Mouse (Mus musculus): ENCODE measurements around the gene Spocd1.

Gene Spocd1

DNA sequence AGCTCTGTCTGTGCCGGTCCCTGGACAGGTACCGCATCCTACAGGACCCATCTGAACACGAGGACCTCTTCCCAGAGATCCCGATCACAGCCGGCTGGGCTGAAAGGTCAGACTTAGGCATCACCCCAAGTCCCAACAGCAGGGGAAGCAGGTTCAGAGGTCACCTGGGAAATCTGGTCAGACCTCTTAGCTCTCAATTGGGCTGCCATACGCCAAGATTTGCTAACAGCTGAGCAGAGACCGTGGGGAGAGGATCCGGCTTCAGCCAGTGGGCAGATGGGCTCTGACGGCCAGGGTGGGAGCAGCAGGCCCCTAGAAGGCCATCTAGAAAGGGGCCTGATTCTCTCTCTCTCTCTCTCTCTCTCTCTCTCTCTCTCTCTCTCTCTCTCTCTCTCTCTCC, 45.2 kb downstream of the Spocd1 start:
- no peak for DNase-seq (ENCODE audit: low spot score in 2 of 2)

DNA sequence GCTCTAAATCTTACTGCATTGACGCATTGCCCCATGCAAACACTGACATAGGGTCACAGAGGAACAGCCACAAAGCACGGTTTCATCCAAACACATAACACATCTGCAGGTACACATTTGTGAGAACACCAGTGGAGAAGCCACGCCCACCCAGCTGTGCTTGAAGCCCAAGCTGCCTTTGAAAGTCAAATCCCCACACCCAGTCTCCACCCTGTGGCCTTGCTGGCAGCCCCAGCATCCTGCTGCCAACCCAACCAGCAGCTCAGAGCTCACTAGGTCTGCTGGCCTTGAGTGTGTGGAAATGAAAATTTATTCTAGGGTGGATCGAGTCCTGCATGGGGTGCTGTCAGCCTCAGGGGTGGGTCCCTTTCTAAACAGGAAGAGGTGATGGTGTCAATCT, 48.2 kb downstream of the Spocd1 start:
- DNase-seq (ENCODE audit: low spot score in 2 of 2): no peak

DNA sequence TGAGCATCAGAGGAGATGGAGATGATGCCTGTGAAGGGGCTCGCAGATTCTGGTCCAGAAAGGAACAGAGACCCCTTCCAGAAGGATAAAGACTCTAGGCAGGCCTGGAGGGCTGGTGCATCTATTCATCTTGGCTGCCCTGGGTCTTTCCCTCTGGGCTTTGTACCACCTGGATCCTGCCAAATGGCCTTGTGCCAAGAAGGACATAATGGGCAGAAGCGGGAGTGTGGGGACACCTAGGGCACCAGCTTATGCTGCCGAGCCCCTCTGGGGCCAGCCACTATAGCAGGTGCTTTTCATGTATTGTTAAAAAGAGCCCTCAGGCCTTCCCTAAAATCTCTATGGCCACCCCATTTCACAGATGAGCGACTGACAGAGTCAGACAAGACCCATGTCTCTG, 49.2 kb downstream of the Spocd1 start:
- DNase-seq (ENCODE audit: low spot score in 2 of 2): no peak

DNA sequence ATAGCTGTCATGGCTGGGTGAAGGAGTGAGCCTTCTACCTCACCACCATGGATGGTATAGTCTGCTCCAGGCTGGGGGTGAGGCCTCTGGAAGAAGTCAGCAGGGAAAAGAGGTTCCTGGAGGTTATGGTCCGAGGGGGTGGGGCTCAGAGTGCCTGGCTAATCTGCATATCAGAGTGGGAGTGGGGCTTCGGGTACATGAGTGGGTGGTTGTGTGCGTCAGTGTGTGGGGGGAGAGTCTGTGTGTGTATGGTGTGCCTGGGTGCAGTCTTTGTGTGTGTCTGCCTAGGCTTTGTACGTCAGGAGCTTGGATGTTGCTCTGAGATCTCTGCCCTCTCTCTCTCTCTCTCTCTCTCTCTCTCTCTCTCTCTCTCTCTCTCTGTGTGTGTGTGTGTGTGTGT, 49.9 kb downstream of the Spocd1 start:
- DNase-seq (ENCODE audit: low spot score in 2 of 2): no peak

DNA sequence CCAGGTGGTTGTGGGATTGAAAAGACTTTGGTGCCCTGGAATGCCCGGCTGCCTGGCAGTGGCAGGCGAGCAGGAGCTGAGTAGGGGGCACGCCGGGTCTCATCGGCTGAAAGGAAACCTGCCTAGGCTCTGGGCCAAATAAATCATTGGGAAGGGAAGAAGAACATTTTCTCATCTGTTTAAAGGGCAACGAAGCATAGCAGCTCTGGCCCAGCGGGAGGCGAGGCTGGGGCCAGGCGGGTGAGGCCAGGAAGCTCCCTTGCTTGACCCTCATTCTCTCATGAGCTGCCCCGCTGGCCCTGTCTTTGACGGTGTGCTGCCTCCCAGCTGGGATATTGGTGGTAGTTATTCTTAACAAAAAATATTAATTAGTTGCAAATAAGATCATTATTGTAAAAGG, 52.6 kb downstream of the Spocd1 start:
- no peak for DNase-seq (ENCODE audit: low spot score in 2 of 2)

DNA sequence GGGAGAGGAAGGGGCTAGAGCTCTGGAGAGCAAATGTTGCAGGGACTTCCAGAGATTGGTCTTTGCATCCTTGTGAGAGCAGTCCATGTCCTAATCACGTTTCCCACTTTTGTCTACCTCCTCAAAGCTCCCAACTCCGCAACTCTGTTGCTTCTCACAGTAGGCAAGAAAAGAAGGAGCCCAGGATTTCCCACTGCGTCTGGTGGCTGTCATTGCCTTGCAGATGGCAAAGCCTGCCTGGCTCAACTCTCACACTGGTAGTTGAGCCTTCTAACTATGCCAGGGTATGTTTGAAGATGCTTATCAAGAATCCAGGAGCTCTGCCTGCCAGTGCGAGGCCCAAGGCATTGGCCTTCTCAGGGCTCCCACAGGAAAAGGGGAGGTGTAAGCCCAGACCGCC, 54.0 kb downstream of the Spocd1 start:
- no peak for DNase-seq (ENCODE audit: low spot score in 2 of 2)

DNA sequence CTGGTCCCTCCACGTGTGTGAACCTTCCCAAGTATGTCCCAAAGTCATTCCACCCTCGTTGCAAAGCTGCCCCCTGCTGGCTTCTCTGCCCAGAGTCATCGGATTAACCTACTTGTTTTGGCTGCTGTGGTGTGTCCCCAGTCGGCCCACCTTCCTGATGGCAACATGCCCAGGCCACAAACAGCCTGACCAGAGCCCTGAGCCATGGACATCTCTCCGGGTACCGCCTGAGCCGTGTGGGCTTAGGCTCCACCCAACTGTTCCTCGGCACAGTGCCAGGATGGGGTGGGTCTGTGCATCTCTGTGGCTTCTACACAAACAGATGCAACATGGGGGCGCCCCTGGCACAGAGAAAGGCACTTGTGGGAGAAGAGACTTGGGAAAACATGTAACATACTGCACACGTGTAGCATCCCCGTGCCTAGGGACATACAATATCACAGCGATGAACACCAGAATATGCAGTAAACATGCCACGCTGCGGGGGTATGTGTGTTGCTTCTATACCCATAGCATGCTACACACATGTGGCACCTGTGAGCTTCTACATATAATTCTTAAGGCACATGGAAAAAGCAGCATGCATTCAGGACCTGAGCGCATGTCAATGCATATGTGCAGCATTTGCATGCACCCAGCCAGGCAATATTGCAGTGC, 54.8 kb downstream of the Spocd1 start:
- peak; percentile 39 to 57 for DNase-seq (ENCODE audit: low spot score in 2 of 2)

DNA sequence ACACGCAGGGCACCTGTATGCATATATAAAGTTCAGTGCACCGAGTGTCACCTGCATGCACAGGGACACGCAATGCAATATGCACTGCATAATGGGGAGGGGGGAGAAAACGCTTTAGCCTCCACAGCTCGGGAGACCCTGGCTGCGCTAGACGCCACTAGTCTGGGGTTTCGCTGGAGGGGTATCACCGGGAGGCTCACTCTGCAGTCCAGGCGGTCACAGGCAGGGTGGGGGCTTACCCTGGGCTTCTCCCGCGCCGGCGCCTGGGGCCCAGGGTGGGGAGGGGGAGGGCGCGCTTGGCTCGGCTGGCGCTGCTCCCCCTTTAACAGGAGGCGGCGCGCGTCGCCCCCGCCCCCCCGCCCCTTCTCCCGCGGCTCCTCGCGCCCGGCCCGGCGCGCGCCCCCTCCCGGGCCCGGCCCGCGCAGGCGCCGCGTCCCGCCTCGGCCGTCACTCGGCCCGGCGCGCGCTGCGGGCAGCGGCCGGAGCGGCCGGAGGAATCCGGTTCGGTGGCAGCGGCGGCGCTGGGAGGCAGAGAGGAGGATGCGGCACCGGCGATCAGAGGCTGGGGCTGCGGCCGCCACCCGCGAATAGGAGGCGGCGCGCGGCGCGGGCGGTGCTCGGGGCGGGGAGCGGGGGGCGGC, 55.5 kb downstream of the Spocd1 start, which contains the start of gene Adgrb2:
TSS of gene Adgrb2 (plus strand) at position 450 of the 641 bp plus-strand sequence.
- no peak for DNase-seq (ENCODE audit: low spot score in 2 of 2)

DNA sequence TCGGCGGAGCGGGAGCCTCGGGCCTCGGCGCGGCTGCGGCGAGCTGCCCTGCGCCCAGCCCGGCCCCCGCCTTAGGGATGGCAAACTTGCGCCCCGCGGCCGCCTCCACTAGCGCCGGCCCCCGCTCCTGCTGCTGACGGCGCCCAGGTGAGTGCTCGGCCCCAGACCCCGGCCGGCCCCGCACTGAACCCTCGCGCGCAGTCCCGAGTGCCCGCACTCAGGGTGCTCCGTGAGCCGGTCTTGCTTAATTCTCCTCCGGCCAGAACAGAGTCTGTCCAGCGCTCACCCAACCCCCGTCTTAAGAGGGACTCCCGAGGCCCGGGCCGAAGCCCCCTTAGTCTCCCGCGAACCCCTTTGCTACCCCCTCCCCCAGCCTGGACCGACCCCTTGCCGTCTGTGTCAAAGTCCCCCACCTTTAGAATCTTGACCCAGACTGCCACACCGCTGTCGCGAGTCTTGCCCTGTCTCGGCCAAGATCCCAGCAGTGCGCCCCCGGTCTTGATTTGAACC, 56.2 kb downstream of the Spocd1 start:
- DNase-seq (ENCODE audit: low spot score in 2 of 2): peak in 1 of 2 experiments; percentile 30

DNA sequence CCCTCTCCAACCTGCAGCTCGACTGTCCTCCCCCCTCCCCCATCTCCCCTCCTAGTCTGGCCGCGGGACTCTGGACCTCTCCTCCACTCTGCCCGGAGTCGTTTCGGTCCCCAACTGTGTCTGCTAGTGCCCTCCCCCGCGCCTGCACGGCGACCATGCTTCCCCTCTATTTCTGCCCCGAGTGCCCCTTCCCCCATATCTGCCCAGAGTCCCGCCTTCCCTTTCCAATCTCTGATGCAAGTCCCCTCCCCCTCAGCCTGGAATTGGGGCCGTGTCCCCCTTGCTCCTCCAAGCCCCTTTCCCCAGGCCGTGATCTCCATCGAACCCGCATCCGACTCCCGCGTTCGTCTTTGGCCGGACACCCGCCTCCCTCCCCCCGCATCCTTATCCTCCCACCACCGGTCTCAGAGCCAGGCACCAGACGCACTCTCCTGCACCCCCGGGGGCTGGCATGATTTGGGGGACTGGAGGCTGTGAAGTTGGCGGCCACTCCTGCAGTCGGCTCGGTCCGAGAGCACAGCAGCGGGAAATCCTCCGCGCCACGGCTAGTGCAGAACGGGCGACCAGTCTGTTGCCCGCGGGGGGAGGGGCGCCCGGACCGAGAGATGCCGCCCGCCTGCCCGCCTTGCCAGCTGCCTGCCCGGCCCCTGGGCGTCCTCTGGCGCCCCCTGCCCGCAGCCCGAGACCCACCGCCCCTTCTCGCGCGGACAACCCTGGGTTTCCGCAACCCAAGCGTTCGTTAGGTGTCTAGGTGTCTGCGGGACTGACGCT, 56.8 kb downstream of the Spocd1 start:
- DNase-seq (ENCODE audit: low spot score in 2 of 2): peak; percentile 23 to 33

DNA sequence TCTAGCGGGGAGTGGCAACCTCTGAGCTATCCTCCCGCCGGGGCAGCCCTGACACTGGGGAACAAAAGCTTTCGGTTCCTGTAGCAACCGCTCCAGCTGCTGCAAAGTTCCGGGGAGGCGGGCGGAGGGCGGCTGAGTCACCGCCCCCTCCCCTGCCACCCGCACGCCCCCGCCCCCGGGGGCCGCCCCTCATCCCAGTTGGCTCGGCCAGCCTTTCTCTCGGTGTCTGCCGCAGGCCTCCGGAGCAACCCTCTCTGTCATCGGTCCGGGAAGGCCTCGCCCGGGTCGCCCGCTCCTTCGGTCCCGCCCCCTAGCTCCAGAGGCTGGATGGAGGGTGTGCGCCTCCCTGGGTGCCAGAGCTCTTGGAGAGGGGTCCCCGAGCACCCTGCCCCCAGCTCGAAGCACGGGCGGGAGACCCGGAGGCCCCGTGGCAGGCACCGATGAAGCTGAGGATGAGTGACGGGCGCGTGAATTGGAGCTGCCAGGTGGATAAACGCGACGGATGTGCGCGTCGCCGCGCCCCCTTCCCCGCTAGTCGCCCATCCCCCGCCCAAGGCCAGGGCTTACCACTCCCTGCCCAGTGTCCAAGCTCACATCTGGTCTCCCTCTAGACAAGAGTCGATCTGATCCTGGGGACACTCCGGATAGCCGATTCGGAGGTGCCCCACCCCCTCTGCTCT, 58.9 kb downstream of the Spocd1 start:
- peak; percentile 27 to 30 for DNase-seq (ENCODE audit: low spot score in 2 of 2)

DNA sequence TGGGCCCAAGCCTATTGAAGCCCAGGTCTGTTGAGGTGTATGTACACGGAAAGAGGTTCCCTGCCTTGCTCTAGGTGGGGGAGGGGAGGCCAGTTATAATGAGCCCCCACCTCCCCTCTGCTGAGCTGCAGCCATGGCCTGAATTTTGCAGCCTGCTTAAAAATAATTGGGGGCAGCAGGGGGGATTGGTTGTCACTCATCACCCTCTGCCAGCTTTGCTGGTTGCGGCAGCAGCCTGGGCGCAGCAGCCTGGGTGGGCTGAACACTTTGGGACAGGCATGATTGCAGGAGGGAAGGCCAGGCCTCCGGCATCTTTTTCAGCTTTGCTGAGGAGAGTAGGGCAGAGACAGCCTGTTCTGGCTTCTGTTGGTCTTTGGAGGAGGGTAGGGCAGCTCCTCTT, 60.9 kb downstream of the Spocd1 start:
- no peak for DNase-seq (ENCODE audit: low spot score in 2 of 2)

DNA sequence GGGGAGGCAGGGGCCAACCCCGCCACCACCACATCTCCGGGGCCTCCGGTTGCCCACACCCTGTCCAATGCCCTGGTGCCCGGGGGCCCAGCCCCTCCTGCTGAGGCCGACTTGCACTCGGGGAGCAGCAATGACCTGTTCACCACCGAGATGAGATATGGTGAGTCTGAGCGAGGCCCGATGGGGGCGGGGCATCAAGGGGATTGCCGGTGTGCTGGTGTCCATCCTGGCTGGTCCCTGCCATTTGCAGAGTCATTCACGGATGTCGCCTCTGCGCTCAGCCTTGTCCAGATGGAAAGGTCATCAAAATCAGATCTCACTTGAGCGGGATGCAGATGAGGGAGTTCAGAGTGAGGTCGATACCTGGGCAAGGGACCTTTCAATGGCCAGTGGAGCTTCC, 63.7 kb downstream of the Spocd1 start:
- DNase-seq (ENCODE audit: low spot score in 2 of 2): no peak

DNA sequence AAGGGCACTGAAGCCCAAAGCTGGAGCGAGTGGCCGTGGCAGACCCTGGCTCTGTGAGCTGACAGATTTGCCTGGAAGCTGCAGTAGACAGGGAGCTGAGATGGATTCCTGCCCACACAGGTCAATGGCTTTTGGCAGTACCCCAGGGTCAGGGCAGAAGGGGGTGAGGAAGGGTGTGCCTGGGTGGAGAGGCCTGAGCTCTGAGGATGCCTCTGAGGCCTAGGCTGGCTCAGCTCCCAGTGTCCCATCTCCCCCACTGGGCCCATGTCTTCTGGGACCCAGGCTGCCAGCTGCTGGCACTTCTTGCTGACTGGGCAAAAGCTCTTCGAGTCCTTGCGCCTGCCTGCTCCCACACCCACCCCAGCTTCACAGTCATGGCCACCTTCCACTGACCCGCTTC, 64.2 kb downstream of the Spocd1 start:
- no peak for DNase-seq (ENCODE audit: low spot score in 2 of 2)

DNA sequence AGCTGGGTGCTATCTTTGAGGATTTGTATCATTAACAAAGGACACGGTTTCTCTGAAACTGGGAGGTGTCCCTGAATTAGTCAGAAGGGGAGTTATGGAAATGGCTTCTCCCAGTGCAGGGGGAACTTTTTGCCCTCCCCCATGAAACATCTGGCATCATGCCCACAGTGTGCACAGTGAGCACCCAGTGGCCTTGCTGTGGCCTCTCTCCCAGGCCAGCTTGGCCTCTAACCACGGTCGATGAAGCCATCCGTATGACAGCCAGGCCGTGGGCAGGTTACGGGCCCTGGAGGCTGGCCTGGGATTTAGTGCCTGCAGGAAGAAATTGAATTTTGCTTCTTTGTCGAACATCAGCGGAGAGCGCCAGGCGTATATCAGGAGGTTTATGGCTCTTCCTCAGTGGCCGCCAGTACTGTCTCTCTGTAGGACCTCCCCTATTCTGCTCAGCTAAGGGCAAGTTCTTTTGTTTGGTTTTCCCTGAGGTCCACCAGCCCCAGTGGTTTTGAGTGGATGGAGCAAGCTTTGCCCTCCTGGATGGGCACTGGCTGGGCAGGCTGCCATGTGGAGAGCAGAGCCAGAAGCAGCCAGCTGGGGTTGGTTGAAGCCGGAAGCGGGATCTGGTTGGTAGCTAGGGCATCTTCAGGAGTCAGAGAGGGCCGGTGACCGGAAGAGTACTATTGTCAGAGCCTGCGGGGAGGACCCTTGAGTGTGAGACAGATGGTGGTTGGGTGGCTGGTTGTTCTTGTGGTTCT, 65.1 kb downstream of the Spocd1 start:
- DNase-seq (ENCODE audit: low spot score in 2 of 2): no peak

DNA sequence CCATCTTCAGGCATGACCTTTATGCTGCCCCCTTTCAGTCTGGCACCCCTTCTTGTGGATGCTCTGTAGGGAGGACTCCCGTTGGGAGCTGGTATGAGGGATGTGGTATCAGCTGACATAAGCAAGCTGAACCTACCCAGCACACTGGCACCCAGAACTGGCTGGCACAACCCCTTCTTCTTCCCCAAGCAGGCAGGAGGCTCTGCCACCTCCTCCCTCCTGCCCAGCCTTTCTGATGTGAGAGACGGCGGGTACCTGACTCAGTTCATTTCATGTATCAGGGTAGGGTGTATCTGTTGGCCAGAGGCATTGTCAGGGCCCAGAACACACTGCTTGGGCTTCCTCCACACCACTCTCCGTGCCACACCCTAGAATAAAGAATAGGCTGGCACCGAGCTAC, 65.7 kb downstream of the Spocd1 start:
- DNase-seq (ENCODE audit: low spot score in 2 of 2): no peak

DNA sequence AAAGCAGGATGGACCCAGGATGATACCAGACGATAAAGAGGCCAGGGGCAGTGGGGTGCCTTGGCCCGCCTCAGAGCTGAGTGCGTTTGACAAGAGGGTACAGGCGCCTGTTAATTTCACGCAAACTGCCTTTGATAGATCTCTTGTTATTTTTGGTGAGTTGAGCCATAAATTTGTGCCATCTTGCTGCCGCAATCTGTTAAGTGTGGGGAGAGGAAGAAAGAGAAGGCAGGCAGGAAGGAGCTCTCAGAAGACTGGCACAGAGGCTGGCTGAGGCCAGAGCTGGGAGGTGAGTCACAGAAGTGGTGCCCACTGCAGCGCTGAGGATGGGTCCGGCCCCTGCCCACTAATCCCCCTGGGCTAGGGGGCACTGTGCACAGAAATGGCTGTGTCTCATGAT, 66.2 kb downstream of the Spocd1 start:
- DNase-seq (ENCODE audit: low spot score in 2 of 2): no peak

DNA sequence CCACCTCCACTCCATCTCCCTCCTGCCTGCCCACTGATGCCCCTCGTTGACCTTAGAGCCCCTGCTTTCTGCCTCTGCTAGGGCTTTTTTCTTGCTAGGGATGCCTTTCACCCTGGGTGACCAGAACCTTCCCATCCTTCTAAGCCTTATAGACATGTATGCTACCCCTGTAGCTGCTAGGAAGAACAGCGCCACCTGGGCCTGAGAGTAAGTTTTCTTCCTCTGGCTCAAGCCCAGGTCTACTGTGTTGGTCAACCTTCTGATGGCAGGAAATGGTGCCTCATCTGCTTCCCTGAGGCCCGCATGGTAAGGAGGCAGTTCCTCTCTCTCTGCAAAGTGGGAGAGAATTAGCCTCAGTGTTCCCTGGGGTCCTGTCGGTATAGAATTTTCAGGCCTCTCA, 67.0 kb downstream of the Spocd1 start:
- DNase-seq (ENCODE audit: low spot score in 2 of 2): no peak

DNA sequence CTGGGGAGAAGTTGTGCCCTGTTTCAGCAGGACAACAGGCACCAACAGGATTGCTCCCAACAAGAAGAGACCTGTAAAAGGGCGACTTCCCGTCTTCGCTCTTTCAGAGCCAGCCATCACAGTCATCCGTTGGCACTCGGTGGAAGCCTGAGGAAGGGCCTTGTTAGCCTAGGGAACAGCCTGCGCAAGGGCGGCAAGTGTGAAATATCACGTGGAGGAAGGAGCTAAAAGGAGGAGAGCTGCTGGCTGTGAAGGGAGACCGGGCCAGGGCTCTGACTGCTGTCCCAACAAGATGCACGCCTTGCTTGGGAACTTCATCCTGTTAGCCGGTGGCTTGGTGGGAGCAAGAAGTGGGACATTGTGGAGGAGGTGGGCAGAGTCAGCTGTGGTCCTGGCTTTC, 69.1 kb downstream of the Spocd1 start:
- DNase-seq (ENCODE audit: low spot score in 2 of 2): no peak

DNA sequence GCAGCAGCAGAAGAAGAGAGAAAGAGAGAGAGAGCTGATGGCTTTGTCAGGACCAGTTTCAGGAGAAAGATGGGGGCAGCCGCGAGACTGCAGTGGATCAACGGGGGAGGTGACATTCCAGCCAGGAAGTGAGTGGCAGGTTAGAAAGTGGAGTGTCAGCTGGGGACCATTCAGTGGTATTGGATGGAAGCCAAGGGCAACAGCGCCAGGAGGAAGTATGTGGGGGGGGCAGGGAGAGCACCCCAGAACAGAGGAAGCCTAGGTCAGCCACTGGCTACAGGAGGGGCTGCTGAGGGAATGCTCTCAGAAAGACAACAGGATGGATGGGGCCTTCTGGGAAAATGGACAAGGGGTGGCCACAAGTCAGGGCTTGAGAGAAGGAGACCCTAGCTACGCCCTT, 72.7 kb downstream of the Spocd1 start:
- DNase-seq (ENCODE audit: low spot score in 2 of 2): no peak

DNA sequence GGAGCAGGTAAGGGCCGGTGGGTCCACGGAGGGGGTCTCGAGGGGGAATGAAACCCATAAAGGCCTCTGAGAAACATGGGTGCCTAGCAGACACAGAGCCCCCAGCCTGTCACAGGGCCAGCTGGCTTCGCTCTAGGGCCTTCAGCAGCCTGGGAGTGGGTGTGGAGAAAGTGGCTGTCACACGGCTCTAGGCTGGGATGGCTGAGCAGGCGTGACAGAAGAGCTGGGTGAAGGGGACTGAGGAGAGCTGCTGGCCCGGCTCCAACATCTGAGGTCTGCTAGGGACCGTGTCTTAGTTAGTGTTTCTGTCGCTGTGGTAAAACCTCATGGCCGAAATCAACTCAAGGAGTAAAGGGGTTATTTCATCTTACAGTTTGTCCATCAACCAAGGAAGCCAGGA, 73.1 kb downstream of the Spocd1 start:
- DNase-seq (ENCODE audit: low spot score in 2 of 2): no peak

DNA sequence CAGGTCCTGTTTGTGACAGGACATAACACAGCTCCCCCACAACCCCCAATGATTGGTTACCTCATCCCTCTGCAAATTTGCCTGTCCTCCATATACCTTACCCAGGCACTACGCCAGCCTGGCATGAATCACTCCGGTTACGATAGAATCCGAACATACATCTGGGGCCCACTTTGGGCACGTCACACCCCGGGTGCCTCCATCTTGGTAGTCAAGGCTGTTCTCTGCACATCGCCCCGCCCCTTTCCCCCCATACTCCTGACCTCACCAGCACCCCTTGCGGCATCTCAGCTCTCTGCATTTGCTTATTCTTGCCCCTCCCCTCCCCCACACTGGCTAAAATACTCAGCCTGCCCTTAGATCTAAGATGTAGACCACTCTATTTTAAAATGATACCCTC, 76.5 kb downstream of the Spocd1 start:
- DNase-seq (ENCODE audit: low spot score in 2 of 2): no peak
